Mouse (Mus musculus): ENCODE data around the gene Tppp3. TPM values are rescaled to one million over a fixed set of nuclear protein-coding genes. Genes with fewer than 3 reads are reported as not detected.

The Tppp3 gene
- total and polyA plus RNA-seq, 3 experiments: 35.0 to 73.7 (median 48.8) TPM

DNA sequence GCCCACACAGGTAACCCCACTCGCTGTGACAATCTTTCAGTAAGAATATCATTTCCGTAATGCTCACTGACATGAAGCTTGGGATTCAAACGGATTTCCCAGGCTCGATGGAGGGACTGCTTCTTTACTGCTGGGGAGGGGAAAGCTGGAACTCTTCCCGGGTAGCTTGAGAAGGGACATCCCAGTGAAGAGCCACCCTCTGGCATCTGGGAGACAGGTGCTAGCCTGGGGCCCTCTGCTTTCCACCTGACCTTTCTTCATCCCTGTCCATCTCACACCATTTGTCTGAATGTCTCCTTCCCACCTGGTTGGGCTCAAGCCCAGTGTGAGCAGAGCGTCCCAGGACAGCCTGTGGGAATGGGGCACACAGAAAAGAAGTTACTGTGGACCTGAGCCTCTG lies 5.1 kb downstream of the Tppp3 start:
- Histone ChIP-seq H3K79me2 (replicated peaks; ENCODE audit: control insufficient read depth, insufficient read depth, low read length) (no peaks in the 10 kb centered on the region), H3K27ac (peak overlapping the region; percentile 38), H3K36me3 (ENCODE audit: control insufficient read depth, insufficient read depth, low read length) (no peaks in the 10 kb centered on the region), H3K4me1 (ENCODE audit: control insufficient read depth, insufficient read depth, low read length) (peaks cover 17% of the 10 kb centered on the region), H3K27me3 (ENCODE audit: control insufficient read depth, insufficient read depth, low read length) (no peaks in the 10 kb centered on the region), H3K9ac (ENCODE audit: low read depth, low read length) (no peak overlapping the region), H3K4me3 (no peak overlapping the region)
- WGBS: 85% methylated on average over 6 of the region's 6 CpGs
- DNase-seq: no peak
- no peak for TF ChIP-seq POLR2A (IDR thresholded peaks at IDR 0.05; ENCODE audit: insufficient read depth, low read depth, low read length)
- no peak for TF ChIP-seq EP300 (IDR thresholded peaks at IDR 0.05; ENCODE audit: insufficient read depth, low read depth, low read length)
- no peak for TF ChIP-seq CTCF (IDR thresholded peaks at IDR 0.05)
- intact Hi-C loops (cut with DNase I): no loop called here

DNA sequence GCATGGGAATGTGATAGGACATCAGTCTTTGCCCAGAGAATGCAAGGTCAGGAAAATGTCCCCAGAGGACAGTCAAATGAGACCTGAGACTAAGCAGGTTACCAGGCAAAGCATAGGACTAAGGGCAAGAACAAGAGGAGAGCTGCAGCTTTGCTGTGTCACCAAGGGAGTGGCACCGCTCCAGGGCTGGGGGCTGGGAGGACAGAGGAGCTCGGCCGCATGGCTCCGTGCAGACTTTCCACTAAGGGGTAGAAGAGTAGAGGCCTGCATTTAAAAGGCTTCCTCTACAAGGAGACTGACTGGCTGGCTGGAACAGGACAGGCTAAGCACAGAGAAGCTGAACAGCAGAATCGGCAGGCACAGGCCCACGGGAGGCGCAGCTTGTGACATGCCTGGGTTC lies 6.7 kb downstream of the Tppp3 start:
- no peaks in the 10 kb centered on the region for H3K27me3 ChIP-seq (ENCODE audit: control insufficient read depth, insufficient read depth, low read length)
- intact Hi-C loops (cut with DNase I): no loop called here
- no peak for TF ChIP-seq CTCF (IDR thresholded peaks at IDR 0.05)
- TF ChIP-seq POLR2A (IDR thresholded peaks at IDR 0.05; ENCODE audit: insufficient read depth, low read depth, low read length): no peak
- TF ChIP-seq EP300 (IDR thresholded peaks at IDR 0.05; ENCODE audit: insufficient read depth, low read depth, low read length): no peak
- DNase-seq: no peak
- no peaks in the 10 kb centered on the region for H3K79me2 ChIP-seq (replicated peaks; ENCODE audit: control insufficient read depth, insufficient read depth, low read length)
- WGBS: 62% methylated on average over 7 of the region's 7 CpGs
- H3K27ac ChIP-seq: no peak overlapping the region
- H3K4me3 ChIP-seq: no peak overlapping the region
- no peaks in the 10 kb centered on the region for H3K36me3 ChIP-seq (ENCODE audit: control insufficient read depth, insufficient read depth, low read length)
- H3K4me1 ChIP-seq (ENCODE audit: control insufficient read depth, insufficient read depth, low read length): peaks cover 11% of the 10 kb centered on the region
- H3K9ac ChIP-seq (ENCODE audit: low read depth, low read length): no peak overlapping the region

DNA sequence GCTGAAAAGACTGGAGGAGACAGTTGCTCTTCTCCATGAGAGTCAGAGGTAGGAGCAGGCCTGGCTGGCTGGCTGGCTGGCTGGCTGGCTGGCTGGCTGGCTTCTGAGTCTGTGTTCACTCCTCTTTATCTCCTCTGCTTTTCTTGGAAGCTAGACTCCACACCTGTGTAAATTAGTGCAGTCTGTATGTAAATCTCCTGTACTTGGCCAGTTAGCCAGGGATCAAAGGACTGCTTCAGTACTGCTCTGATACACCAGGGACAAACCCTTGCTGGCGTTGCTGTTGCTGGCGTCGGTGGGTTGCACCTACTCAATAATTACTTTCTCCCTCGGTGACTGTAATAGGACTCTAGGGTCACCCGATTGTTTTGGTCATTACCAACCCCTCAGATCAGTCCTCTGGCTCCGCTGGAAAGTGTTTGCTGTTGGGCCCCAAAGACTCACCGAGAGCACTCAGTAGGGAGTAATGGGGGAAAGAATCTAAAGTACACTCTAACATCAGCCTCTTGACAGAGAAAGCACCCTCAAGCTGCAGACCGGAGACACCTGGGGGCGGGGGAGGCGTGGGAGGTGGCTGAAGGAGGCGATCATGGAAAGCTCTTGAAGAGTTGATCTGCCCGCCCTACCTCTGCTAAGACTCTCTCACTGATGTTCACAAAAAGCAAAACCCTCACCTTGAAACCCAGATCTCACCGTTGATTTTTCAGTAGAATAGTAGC lies 10.1 kb downstream of the Tppp3 start:
- H3K4me1 ChIP-seq (ENCODE audit: control insufficient read depth, insufficient read depth, low read length): no peaks in the 10 kb centered on the region
- H3K79me2 ChIP-seq (replicated peaks; ENCODE audit: control insufficient read depth, insufficient read depth, low read length): no peaks in the 10 kb centered on the region
- no peak overlapping the region for H3K27ac ChIP-seq
- WGBS: 82% methylated on average over 13 of the region's 13 CpGs
- intact Hi-C loops (cut with DNase I): no loop called here
- no peak overlapping the region for H3K4me3 ChIP-seq
- no peak overlapping the region for H3K9ac ChIP-seq (ENCODE audit: low read depth, low read length)
- TF ChIP-seq EP300 (IDR thresholded peaks at IDR 0.05; ENCODE audit: insufficient read depth, low read depth, low read length) (no peak), CTCF (IDR thresholded peaks at IDR 0.05) (no peak), POLR2A (IDR thresholded peaks at IDR 0.05; ENCODE audit: insufficient read depth, low read depth, low read length) (no peak)
- DNase-seq: no peak
- H3K27me3 ChIP-seq (ENCODE audit: control insufficient read depth, insufficient read depth, low read length): no peaks in the 10 kb centered on the region
- H3K36me3 ChIP-seq (ENCODE audit: control insufficient read depth, insufficient read depth, low read length): no peaks in the 10 kb centered on the region

DNA sequence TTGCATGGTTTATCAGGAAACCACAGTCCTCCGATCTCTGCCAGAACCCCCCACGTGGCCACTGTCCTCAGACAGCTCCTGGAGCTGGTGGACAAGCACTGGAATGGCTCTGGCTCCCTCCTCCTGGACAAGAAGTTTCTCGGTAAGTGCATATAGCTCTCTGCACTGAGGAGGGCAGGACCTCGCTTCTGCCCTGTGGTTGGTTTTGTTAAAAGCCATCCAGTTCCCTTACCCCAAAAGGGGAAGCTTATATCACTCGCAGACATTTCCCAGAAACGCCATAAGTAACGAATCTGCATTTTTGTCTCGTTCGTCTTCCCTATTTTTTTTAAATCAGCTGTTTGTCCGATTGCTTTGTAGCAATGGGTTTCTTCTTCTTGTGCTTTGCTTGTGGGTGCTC lies 16.1 kb downstream of the Tppp3 start:
- no peak overlapping the region for H3K4me3 ChIP-seq
- intact Hi-C loops (cut with DNase I): loop anchor here (2.0 kb wide), 1 partner anchor 16 kb away; the partner anchor contains the start of gene Tppp3
- no peak for TF ChIP-seq EP300 (IDR thresholded peaks at IDR 0.05; ENCODE audit: insufficient read depth, low read depth, low read length)
- no peak for TF ChIP-seq POLR2A (IDR thresholded peaks at IDR 0.05; ENCODE audit: insufficient read depth, low read depth, low read length)
- no peak for TF ChIP-seq CTCF (IDR thresholded peaks at IDR 0.05)
- WGBS: 59% methylated on average over 10 of the region's 10 CpGs
- H3K4me1 ChIP-seq (ENCODE audit: control insufficient read depth, insufficient read depth, low read length): peaks cover 3% of the 10 kb centered on the region
- H3K79me2 ChIP-seq (replicated peaks; ENCODE audit: control insufficient read depth, insufficient read depth, low read length): no peaks in the 10 kb centered on the region
- H3K27me3 ChIP-seq (ENCODE audit: control insufficient read depth, insufficient read depth, low read length): no peaks in the 10 kb centered on the region
- H3K36me3 ChIP-seq (ENCODE audit: control insufficient read depth, insufficient read depth, low read length): no peaks in the 10 kb centered on the region
- H3K27ac ChIP-seq: no peak overlapping the region
- no peak overlapping the region for H3K9ac ChIP-seq (ENCODE audit: low read depth, low read length)
- DNase-seq: peak in 1 of 2 experiments; percentile 23

DNA sequence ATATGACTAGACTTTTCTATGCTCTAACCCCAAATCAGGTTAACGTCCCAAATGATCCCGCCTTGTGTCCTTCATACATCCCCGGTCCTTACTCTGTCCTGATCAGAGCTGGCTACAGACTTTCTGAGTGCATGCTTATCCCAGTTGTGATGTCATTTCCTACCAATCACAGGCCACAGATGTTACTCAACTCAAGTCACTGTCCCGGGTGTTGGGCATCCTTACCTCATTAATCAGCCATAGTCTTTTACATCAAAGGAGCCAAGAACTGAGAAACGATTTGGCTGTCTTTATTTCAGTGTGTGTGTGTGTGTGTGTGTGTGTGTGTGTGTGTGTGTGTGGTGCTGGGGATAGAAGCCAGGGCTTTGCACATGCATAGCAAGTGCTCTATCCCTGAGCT lies 17.2 kb downstream of the Tppp3 start:
- no peaks in the 10 kb centered on the region for H3K79me2 ChIP-seq (replicated peaks; ENCODE audit: control insufficient read depth, insufficient read depth, low read length)
- 54% methylated on average over 5 of the region's 5 CpGs for WGBS
- H3K36me3 ChIP-seq (ENCODE audit: control insufficient read depth, insufficient read depth, low read length): no peaks in the 10 kb centered on the region
- H3K4me1 ChIP-seq (ENCODE audit: control insufficient read depth, insufficient read depth, low read length): peaks cover 3% of the 10 kb centered on the region
- no peak overlapping the region for H3K4me3 ChIP-seq
- H3K27me3 ChIP-seq (ENCODE audit: control insufficient read depth, insufficient read depth, low read length): no peaks in the 10 kb centered on the region
- no peak overlapping the region for H3K27ac ChIP-seq
- no peak overlapping the region for H3K9ac ChIP-seq (ENCODE audit: low read depth, low read length)
- DNase-seq: no peak
- TF ChIP-seq POLR2A (IDR thresholded peaks at IDR 0.05; ENCODE audit: insufficient read depth, low read depth, low read length) (no peak), EP300 (IDR thresholded peaks at IDR 0.05; ENCODE audit: insufficient read depth, low read depth, low read length) (no peak), CTCF (IDR thresholded peaks at IDR 0.05) (no peak)
- intact Hi-C loops (cut with DNase I): loop anchor here (2.0 to 5.0 kb wide), 2 partner anchors 17 to 42 kb away; partner anchors contain the start of genes Kctd19, Lrrc36 and Tppp3

DNA sequence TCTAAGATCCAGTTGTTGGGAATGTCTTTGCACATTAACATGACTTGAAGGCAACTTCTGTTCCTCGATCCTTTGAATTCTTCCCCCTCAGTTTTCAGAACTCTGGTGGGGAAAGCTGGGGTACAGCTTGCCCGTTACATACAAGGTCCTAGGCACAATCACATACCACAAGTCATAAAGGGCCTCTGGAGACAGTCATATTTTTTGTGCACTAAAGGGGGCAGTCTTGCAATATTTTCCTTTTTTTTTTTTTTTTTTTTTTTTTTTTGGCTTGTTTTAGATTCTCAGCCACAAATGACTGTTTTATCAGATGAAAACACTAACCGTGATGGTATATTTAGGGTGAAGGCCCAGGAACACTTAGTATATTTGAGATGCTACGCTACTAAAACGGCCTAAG lies 18.0 kb downstream of the Tppp3 start:
- 44% methylated on average over 5 of the region's 5 CpGs for WGBS

More for the DNA sequence above, 18.0 kb downstream of the Tppp3 start:
- intact Hi-C loops (cut with DNase I): loop anchor here (5.0 kb wide), 1 partner anchor 41 kb away; the partner anchor contains the start of genes Kctd19 and Lrrc36
- H3K4me1 ChIP-seq (ENCODE audit: control insufficient read depth, insufficient read depth, low read length): peaks cover 3% of the 10 kb centered on the region
- DNase-seq: peak in 1 of 2 experiments; percentile 29
- H3K4me3 ChIP-seq: no peak overlapping the region
- no peaks in the 10 kb centered on the region for H3K36me3 ChIP-seq (ENCODE audit: control insufficient read depth, insufficient read depth, low read length)
- H3K27ac ChIP-seq: peak overlapping the region; percentile 52
- H3K79me2 ChIP-seq (replicated peaks; ENCODE audit: control insufficient read depth, insufficient read depth, low read length): no peaks in the 10 kb centered on the region
- no peak for TF ChIP-seq EP300 (IDR thresholded peaks at IDR 0.05; ENCODE audit: insufficient read depth, low read depth, low read length)
- TF ChIP-seq POLR2A (IDR thresholded peaks at IDR 0.05; ENCODE audit: insufficient read depth, low read depth, low read length): no peak
- peak; percentile 60 for TF ChIP-seq CTCF (IDR thresholded peaks at IDR 0.05)
- no peaks in the 10 kb centered on the region for H3K27me3 ChIP-seq (ENCODE audit: control insufficient read depth, insufficient read depth, low read length)
- no peak overlapping the region for H3K9ac ChIP-seq (ENCODE audit: low read depth, low read length)
